In the genomic region with DNA sequence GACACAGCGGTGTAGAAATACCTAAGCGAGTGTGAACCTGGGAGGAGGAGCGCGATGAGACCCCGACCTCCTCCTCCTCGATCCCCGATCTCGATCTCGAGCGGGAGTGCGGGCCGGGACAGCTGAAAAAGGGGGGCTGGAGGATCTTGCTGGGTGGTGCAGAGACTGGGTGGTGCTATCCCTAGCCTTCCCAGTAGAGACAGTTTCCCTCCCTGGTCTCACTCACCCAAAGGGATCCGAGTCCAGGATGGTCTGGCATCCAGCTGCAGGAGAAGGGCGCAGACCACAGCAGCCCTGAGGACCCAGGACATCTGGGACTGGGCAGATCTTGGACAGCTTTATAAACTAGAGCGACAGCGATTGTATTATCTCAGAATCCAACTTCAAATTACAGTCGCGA, we compare ENCODE assay signal across 10 mouse cellular contexts. TPM values are rescaled to one million over a fixed set of nuclear protein-coding genes. Genes with fewer than 3 reads are reported as not detected.
A peak's percentile ranks its signal among the peaks of the same experiment; 100 is the strongest.
DNase-seq lines count a peak whose midpoint lies in the region; ATAC-seq and TF ChIP-seq lines count a peak whose summit lies in the region.
"Not testable (repeated sequence)": the region's sequence is repeated elsewhere in the genome, so short reads cannot be mapped to it uniquely, and the experiment has no call there.
"Had no signal": no experiment of that assay in that cellular context is flagged by ENCODE, and none has a peak within 500 bp of the region (broad histone marks: within the 10 kb centered on the region; RNA-seq: fewer than 3 reads in every experiment).

No protein-coding gene starts in this region.

- WGBS in embryonic facial prominence, embryonic 14.5 days: 36% methylated on average over 18 of the region's 18 CpGs
- 28% methylated on average over 18 of the region's 18 CpGs for WGBS in hindbrain, embryonic 15.5 days
- WGBS in lung, embryonic 14.5 days: 13% methylated on average over 18 of the region's 18 CpGs

- not testable (repeated sequence) for H3ac ChIP-seq in myocyte (ENCODE audit: control insufficient read depth, insufficient read length)

- peaks cover 62% of the 10 kb centered on the region for H3K27me3 ChIP-seq in E14TG2a.4 (ENCODE audit: insufficient read depth, low read length)
- H3K27me3 ChIP-seq in embryonic facial prominence, embryonic 14.5 days (replicated peaks; ENCODE audit: control insufficient read depth, insufficient read depth, low read length): peaks cover 27% of the 10 kb centered on the region
- peaks cover 28% of the 10 kb centered on the region for H3K27me3 ChIP-seq in hindbrain, embryonic 15.5 days
- H3K27me3 ChIP-seq in lung, embryonic 14.5 days (ENCODE audit: insufficient read depth, low read length); myocyte (ENCODE audit: control insufficient read depth, insufficient read depth, insufficient read length): not testable (repeated sequence)

- not testable (repeated sequence) for H3K9ac ChIP-seq in embryonic facial prominence, embryonic 14.5 days (ENCODE audit: low read depth, low read length); hindbrain, embryonic 15.5 days; lung, embryonic 14.5 days

- TF ChIP-seq POLR2A in myocyte (IDR thresholded peaks at IDR 0.05; ENCODE audit: insufficient read length, low read depth): not testable (repeated sequence)

- intact Hi-C loops in left cerebral cortex, adult 2 months (cut with DNase I): not testable (repeated sequence)

- peak overlapping the region; percentile 26 for H3K4me2 ChIP-seq in embryonic facial prominence, embryonic 14.5 days (ENCODE audit: low read depth, low read length)
- peak overlapping the region; percentile 41 for H3K4me2 ChIP-seq in hindbrain, embryonic 15.5 days
- H3K4me2 ChIP-seq in lung, embryonic 14.5 days: peak overlapping the region; percentile 47
- peak overlapping the region; percentile 68 for H3K4me2 ChIP-seq in myocyte (ENCODE audit: low read depth)

- H3K9me3 ChIP-seq in E14TG2a.4 (ENCODE audit: low read length); embryonic facial prominence, embryonic 14.5 days (ENCODE audit: control insufficient read depth, low read length); hindbrain, embryonic 15.5 days; lung, embryonic 14.5 days (ENCODE audit: low read depth, low read length): not testable (repeated sequence)

- H3K4me1 ChIP-seq in E14TG2a.4 (replicated peaks; ENCODE audit: low read depth, low read length); embryonic facial prominence, embryonic 14.5 days (ENCODE audit: control insufficient read depth, insufficient read depth, low read length); hindbrain, embryonic 15.5 days (replicated peaks); lung, embryonic 14.5 days (ENCODE audit: insufficient read depth): not testable (repeated sequence)

- H3K4me3 ChIP-seq in E14TG2a.4 (replicated peaks; ENCODE audit: low read length) (peak overlapping the region; percentile 41), myocyte (peak overlapping the region; percentile 13)
- H3K4me3 ChIP-seq in embryonic facial prominence, embryonic 14.5 days (ENCODE audit: low read depth, low read length); lung, embryonic 14.5 days (ENCODE audit: low read depth, low read length): not testable (repeated sequence)
- H3K4me3 ChIP-seq in hindbrain, embryonic 15.5 days: 0 out of 2 replicates have a peak overlapping the region, but pooled peaks have one; percentile 14
- peak overlapping the region; percentile 5 for H3K4me3 ChIP-seq in left cerebral cortex, adult 2 months

- H3K36me3 ChIP-seq in E14TG2a.4 (ENCODE audit: insufficient read depth, low read length); embryonic facial prominence, embryonic 14.5 days (ENCODE audit: control insufficient read depth, insufficient read depth, low read length); hindbrain, embryonic 15.5 days; lung, embryonic 14.5 days (ENCODE audit: insufficient read depth); myocyte (ENCODE audit: control insufficient read depth, insufficient read depth): not testable (repeated sequence)

- ATAC-seq in embryonic facial prominence, embryonic 14.5 days (ENCODE audit: low read depth); hindbrain, embryonic 15.5 days (ENCODE audit: low FRiP score, low read depth): not testable (repeated sequence)
- peak; percentile 20; the same call in 1 of the 2 replicates for ATAC-seq in granulocyte monocyte progenitor cell, adult 5-6 weeks (replicated peaks; ENCODE audit: poor library complexity, severe bottlenecking)
- ATAC-seq in lung, embryonic 14.5 days (ENCODE audit: insufficient read depth): peak; percentile 52; the same call in 1 of the 2 replicates

- not testable (repeated sequence) for TF ChIP-seq CTCF in E14TG2a.4 (conservative IDR thresholded peaks at IDR 0.05; ENCODE audit: low read length); left cerebral cortex, adult 2 months (IDR thresholded peaks at IDR 0.05); lung, embryonic 14.5 days (IDR thresholded peaks at IDR 0.05; ENCODE audit: low read depth)

- H3K27ac ChIP-seq in embryonic facial prominence, embryonic 14.5 days (replicated peaks; ENCODE audit: low read depth, low read length); hindbrain, embryonic 15.5 days (replicated peaks); left cerebral cortex, adult 2 months; lung, embryonic 14.5 days (ENCODE audit: low read depth): not testable (repeated sequence)

- DNase-seq in embryonic facial prominence, embryonic 14.5 days (ENCODE audit: low spot score); left cerebral cortex, adult 2 months (ENCODE audit: extremely low spot score in 1 of 2, low spot score in 2 of 2); lung, embryonic 14.5 days: not testable (repeated sequence)
- DNase-seq in testis, postnatal 10 days (ENCODE audit: low spot score): peak; percentile 34

- H3K79me2 ChIP-seq in myocyte (ENCODE audit: control insufficient read depth, insufficient read depth): not testable (repeated sequence)

RNA-seq across cellular contexts. Expression of a gene that starts 0.6 kb away (rescaled TPM):
- not detected in 2 replicates for polyA plus RNA-seq in embryonic facial prominence, embryonic 14.5 days (2014; fragmentation: Nextera tagmentation; extraction: Ambion mirVana)
- 0.58 TPM in 1 of 2 replicates, not detected in the other for total RNA-seq in granulocyte monocyte progenitor cell, adult 5-6 weeks (2014; fragmentation: Nextera tagmentation)
- total RNA-seq in granulocyte monocyte progenitor cell, adult 5-6 weeks (2017): not detected in 2 replicates
- polyA plus RNA-seq in hindbrain, embryonic 15.5 days (2015; fragmentation: Nextera tagmentation; extraction: Ambion mirVana): not detected in 2 replicates
- total RNA-seq in left cerebral cortex, adult 2 months (2021): not detected
- not detected in 2 replicates for polyA plus RNA-seq in lung, embryonic 14.5 days (2014; fragmentation: Nextera tagmentation; extraction: Ambion mirVana)
- not detected for polyA plus RNA-seq in myocyte (2012; fragmentation: generic; extraction: Trizol)
- total RNA-seq: midbrain, postnatal 0 days had no signal
- polyA plus RNA-seq: heart, embryonic 10.5 days; midbrain, postnatal 0 days had no signal

RNA-seq across cellular contexts. Expression of a gene that starts 8.4 kb away (rescaled TPM):
- polyA plus RNA-seq in embryonic facial prominence, embryonic 14.5 days (2014; fragmentation: Nextera tagmentation; extraction: Ambion mirVana): not detected in 2 replicates
- not detected in 2 replicates for total RNA-seq in granulocyte monocyte progenitor cell, adult 5-6 weeks (2014; fragmentation: Nextera tagmentation)
- not detected in 2 replicates for total RNA-seq in granulocyte monocyte progenitor cell, adult 5-6 weeks (2017)
- not detected in 2 replicates for polyA plus RNA-seq in hindbrain, embryonic 15.5 days (2015; fragmentation: Nextera tagmentation; extraction: Ambion mirVana)
- not detected for total RNA-seq in left cerebral cortex, adult 2 months (2021)
- polyA plus RNA-seq in lung, embryonic 14.5 days (2014; fragmentation: Nextera tagmentation; extraction: Ambion mirVana): not detected in 2 replicates
- not detected for polyA plus RNA-seq in myocyte (2012; fragmentation: generic; extraction: Trizol)
- total RNA-seq: midbrain, postnatal 0 days had no signal
- polyA plus RNA-seq: heart, embryonic 10.5 days; midbrain, postnatal 0 days had no signal

RNA-seq across cellular contexts. Expression of a gene that starts 47.5 kb away (rescaled TPM):
- polyA plus RNA-seq in embryonic facial prominence, embryonic 14.5 days (2014; fragmentation: Nextera tagmentation; extraction: Ambion mirVana): not detected in 2 replicates
- not detected in 2 replicates for total RNA-seq in granulocyte monocyte progenitor cell, adult 5-6 weeks (2014; fragmentation: Nextera tagmentation)
- not detected in 2 replicates for total RNA-seq in granulocyte monocyte progenitor cell, adult 5-6 weeks (2017)
- not detected in 2 replicates for polyA plus RNA-seq in hindbrain, embryonic 15.5 days (2015; fragmentation: Nextera tagmentation; extraction: Ambion mirVana)
- total RNA-seq in left cerebral cortex, adult 2 months (2021): not detected
- polyA plus RNA-seq in lung, embryonic 14.5 days (2014; fragmentation: Nextera tagmentation; extraction: Ambion mirVana): 44.4 and 51.4 TPM in 2 replicates
- polyA plus RNA-seq in myocyte (2012; fragmentation: generic; extraction: Trizol): not detected
- total RNA-seq: midbrain, postnatal 0 days had no signal
- polyA plus RNA-seq: midbrain, postnatal 0 days had no signal

Comparison
In these comparisons a context has a peak if more than half of its experiments do, and no peak if none do; other contexts are left out.
1. RNA of a gene that starts 47.5 kb away (polyA plus RNA-seq): 44.4 to 51.4 TPM in lung, embryonic 14.5 days; not detected in myocyte (single experiment), not detected in embryonic facial prominence, embryonic 14.5 days and not detected in hindbrain, embryonic 15.5 days; every median in the first group is over 10 times any median in the second.
2. Peak in every context shown above with its lines, with median percentiles within 50 percentile points of each other: H3K4me2 ChIP-seq.